Mouse (Mus musculus) frontal cortex, postnatal 36 days (tissue): ENCODE measurements at regions not wholly inside any gene's neighbourhood (a gene's known extent, or its start where the extent isn't known, plus 50 kb on each side); places are given as distances from the start of the nearest gene placed in this dataset.
A peak's percentile ranks its signal among the peaks of the same experiment; 100 is the strongest.

ENCODE experiments used
- DNase-seq, 2 experiments: peaks; one replicate each; pipeline ENCODE4 v3.0.0; 2022; ENCODE audit warnings: low spot score in 2 of 2

DNA sequence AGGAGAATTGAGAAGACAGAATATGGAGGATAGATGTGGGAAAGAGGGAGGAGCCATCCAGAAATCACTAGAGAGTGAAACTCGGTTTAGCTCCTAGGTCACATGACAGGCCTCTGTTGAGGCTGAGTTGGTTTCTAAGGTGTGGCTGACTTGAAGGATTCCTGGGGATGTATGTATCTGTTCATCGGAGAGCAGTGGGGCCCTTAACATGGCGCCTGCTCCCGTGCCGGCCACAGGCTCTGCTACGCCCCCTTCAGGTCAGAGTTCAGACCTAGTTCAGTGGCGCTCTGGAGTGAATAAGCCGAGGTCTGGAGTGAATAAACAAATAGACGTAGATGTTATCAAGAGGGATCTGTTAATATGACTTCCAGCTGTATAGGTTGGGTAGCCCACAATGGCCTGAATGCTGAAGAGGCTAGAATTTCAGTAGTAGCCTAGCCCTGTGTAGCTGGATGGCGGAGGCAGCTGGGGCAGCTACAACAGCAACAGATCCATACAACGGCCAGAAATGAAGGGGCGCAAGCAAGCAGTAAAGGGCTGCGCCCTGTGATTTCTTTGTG lies 239.4 kb downstream of the Gm10260 start:
- DNase-seq: no peak

DNA sequence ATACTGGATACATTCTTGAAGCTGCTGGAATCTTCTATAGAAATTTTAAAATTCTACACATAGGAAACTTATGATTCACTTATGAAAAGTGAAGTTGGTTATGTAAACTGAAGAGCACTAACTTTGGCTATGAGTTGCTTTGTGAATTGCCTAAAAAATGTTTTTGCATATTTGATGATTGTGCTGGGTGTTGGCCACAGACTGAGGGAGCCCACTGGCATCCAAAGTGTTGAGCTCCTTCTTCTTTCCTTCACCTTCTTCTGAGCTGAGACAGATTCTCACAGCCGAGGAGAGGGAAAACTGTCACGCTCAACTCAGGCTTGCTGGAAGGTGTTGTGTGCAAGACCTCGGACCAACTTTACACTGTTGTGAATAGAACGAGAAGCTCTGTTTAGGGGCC lies 243.7 kb downstream of the Gm10260 start:
- no peak for DNase-seq

DNA sequence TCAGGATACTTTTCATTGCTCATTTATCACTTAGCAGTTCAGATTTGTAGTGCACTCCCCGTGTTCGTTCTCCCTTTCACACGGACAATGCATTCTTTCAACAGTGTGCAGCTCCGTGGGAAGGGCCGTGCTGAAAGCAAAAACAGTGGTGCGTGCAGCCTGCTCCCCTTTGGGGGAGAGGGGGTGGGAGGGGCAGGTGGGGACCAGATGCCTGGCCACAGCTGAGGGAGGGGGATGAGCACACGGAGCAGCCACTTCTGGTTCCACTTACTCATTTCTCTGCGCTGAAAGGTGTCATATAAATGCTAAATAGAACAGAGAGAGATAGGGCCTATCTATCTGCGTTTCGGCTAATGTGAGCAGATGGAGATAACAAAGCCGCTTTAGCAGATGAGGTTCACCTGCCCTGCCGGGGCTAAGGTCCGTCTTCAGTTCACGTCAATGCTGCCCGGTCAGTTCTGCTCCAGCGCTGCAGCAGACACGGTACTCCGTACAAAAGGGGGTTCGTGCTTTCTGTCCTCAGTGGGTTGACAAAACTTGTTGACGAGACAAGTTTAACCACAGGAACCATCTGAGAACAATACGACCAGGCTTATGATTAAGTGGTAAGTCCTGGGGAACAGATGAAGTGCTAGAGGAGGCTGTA lies 245.9 kb downstream of the Gm10260 start:
- DNase-seq: no peak

DNA sequence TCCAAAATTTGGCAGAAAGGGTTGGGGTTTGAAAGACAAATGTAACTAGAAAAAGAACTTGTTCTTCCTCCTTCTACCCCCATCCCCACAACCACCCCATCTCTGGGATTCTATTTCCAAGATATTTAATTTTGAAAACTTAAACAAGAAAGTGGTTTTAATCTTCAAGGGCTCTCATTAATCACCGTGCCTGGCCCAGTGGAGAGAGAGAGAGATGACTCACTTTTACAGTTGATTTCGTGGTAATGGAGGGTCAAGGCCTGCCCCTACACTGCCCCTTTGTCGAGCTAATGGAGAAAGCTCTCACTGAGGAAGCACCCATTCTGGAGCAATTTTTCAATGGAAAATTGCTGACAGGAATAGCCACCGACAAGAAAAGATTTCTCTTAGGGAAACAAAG lies 247.9 kb downstream of the Gm10260 start:
- no peak for DNase-seq

DNA sequence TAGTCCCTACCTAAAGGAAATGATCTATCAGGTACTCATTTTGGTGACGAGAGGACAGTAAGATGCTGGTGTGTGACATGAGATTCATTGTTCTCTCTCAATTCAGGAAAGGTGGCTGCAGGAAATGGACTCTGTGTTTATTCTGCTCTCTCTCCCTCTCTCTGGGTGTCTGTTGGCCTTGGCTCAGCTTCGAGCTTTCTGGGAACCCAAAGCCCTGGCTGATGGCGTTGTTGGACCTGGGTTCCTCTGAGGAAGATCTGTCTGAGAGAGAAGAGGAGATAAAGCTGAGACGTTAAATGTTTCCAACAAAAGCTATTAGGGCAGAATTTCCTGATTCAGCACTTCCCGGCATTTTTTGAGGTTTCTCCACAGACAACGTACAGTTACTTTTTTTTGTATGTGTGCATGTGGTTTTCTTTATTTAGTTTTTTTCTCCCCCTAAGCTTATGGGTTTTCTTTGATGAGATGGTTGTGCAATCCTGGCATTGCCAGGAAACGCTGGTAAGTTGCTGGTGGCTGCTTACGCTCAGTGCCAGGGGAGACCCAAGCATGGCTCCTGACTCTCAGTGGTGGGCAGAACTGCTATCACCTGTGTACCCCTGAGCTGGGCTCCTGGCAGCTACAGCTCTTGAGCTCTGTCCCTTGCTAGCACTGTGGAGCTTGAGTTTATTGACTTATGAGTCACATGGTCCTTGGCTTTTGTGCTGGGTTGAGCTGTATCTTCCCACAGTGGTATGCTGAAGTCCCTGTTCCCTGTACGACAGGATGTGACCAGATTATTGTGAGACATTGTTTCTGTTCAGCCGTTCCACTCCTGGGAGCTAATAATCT lies 249.8 kb downstream of the Gm10260 start:
- no peak for DNase-seq

DNA sequence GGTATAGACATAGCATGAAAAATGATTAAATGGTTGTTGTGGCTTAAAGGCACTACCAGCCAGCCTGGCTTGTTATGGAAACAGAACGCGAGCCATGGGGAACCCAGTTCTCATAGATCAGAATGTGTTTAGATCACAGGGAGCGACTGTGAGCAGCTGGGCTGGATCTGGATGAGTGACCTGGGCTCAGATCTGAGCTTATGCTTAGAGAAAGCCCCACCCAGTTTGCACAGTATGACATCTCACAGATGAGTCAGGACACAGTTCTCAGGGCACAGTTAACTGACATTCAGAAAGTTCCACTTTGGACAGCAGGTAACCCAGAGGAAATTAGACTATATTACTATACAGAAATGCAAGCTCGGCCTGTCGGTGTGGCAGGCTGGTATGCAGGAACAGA lies 255.5 kb downstream of the Gm10260 start:
- no peak for DNase-seq

DNA sequence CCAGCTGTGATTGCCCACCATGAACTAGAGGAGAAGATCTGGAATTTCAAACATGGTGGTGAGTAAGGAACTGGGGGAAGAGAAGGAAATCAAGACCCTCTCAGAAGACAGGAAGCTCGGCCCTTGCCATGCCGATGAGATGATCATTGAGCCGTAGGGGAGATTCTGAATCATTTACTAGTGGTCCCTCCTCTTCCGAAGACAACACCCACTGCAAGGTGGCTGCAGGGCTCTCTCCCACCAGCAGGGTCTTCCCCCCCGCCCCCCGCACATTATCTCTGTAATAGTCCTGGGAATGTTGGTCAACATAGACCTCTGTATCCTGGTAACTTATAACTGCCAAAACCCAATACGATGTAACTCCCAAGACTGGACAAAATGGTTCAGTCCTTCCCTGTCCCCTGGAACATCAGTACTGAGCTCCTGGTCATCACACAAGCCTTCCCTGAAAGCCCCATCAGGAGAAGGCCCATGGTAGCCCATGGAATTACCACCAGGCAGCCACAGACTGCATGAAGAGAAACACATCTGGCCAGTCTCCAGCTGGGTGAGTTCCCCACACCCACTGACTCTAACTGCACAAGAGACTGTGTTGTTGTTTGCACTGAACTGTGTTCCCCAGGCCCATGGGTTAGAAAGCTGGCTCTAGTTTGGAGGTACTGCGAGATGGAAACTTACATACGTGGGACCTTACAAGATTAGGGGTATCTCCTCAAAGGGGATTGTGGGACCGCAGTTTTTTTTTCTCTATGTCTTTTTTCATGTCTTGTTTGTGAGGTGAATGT lies 256.3 kb downstream of the Gm10260 start:
- no peak for DNase-seq

DNA sequence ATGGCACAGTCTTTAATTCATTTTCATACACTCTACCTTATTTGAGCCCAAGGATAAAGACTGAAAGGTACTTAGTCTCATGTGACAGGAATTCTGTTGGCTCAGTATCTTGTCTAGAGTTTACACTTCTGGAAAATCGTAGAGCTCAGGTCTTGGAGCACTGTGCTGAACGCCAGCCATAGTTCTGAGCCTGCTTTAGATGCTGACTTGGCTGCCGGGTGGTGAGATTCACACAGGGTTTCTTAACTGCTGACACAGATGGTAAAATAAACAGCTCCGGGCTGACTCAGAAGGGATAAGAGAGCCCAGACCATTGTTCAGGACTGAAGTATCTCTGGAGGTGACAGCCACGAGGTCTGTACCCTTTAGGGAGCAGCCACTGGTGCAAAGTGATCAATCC lies 257.0 kb downstream of the Gm10260 start:
- no peak for DNase-seq

DNA sequence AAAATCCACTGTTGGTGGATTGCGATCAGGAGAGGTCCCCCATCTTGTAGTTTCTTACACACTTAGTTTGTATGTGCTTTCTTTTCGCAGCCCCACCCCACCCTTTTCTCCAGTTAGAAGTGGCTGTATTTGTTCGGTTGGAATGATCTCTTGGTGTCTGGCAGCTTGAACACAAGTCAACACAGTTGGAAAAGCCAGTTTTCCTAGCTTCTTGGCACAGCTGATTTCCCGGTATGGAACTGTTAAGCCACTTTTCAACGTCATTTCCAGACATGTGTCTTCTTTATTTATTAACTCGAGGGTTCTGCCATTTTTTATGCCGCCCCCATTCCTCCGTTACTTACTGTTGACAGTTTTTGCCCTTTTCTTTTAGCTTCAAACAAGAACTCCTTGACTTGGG lies 259.2 kb downstream of the Enc1 start:
- no peak for DNase-seq

DNA sequence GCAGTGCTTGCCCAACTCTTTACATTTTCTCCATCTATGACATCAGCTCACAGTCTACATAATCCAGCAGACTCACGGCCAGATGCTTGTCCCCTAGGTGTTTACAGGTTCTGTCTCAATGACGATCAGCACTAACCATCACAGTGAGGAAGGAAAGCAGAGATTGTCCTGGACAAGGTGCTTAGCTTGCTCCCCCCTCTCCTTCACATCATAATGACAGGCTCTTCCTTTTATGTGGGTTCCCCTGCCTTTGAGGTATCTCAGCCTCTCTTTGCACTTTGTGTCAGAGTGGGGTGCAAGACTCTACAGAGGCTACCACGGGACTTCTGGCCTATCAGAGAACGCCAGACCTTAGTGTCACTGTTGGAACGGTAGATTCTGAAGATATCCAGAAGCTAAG lies 258.1 kb downstream of the Enc1 start:
- no peak for DNase-seq

DNA sequence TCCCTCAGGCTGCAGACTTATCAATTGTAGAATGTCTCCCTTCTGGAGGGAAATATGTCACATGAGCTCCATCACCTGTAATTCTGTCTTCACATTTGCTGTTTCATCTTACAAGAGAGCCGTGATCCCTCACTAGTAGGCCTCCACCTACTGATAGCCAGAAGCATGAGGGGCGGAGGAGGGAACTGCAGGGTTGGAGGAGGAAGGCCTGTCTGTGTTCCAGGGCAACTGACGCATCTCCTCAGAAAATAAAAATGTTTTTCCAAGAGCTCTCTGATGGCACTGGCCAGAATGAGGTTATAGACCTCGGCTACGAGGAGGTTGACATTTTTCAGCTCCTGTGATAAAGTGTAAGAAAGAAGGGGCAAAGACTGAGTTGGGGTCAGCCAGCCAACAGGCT lies 257.0 kb downstream of the Enc1 start:
- no peak for DNase-seq

DNA sequence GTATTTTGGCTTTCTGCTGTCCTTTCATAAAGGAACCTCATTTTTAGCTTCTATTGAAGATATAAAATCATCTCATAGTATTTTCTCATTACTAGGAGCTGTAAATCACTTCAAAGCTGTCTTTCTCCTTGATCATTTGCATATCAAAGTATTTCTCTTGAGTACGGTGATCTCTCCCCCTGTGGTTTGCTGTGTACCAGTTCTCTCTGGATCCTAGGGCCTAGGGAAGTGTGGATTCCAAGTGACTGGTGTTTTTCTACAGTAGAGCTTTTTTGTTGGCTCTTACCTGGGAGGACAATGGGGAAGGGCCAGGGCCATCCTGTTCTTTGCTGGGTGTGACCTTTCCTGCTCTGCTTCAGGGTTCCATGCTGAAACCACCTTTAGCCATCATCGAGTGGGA lies 253.9 kb downstream of the Enc1 start:
- DNase-seq: no peak

DNA sequence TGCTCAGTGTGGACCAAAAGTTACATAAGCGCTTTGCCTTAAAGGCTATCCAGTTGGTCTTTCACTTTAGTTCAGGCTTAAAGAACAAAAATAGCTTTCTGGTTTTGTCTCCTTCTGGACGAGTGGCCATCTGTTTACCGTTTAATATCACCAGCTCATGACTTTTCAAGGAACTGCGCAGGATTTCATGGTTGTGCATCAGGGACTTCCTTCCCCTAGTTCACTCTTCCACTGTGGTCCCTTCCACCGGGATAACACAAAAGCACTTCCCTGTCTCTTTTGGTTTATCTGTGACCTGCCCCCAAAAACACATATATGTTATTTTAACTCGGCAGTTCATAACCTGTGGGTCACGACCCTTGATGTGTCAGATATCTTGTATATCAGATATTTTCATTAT lies 252.9 kb downstream of the Enc1 start:
- DNase-seq: no peak

DNA sequence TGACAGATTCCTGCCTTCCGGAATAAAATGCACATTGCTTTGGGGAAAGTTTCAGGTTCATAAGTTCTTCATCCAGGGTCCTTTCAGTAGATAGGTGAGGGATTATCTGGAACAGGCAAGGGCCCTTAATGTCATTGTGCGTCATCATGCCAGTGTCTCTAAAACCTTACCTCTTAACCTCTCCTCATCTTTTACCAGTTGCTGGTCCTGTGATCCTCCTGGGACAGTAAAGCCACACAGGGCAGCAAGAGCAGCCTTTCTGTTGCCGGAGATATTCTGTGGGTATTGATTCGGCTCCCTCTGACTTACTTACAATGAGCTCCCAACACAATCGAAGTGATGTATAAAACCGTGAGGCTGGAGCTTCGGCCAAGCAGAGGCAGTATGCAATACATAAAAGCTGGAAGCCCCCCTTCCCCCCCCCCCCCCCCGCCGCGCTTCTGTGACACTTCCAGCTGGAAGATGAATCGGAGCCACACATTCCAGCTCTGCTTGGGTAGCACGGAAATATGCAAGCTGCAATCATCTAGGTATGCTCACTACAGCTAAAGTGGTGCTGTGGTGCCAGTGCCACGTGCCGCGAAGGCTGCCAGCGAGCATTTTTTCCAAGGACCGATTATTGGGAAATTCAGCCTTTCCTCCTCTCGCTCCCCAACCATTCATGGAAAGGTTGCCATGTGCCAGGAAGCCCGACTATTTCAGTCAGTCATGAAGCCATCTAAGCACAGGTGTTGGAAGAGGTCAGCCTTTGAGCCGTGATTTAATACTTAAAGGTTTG lies 252.2 kb downstream of the Enc1 start:
- no peak for DNase-seq

DNA sequence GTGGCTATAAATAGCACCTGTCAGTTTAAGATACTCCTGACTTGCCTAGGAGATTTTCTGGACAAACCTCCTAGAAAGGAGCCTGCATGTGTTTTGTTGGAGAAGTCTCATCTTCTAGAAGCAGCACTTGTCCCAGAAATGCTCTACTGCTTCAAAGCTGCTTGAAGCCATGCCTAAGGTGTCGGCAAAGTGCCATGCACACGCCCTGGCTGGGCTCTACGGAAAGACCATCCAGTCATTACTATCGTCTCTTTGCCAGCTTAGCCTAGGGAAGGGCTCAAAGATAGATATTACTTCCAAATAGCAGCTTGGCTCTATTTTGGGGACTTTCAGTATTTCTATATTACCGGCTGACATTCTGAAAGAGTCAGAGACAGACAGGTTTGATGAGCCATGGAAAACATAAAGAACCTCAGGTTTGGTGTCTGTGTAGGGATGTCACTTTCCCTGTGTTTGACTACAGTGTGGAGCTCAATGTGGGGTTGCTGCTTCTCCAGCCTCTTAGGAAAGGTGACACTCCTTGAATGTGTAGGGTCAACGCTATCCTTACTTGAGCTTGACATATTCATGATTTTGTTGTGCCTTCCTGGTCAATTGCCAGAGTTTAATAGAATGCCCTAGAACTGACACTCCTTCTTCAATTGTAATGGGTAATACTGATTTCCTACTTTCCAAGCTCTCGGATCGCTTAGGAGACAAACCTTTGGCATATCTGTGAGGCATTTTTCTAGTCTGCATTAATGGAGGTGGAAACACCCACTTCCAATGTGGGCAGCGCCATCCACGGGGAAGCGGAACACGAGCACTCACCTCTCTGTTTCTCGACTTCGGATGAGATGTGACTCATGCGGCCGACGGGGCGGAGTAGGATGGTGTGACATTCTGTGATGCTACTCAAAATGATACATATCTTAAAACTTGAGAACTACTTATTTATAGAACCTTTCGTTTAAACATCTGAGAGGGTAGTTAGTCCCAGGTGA lies 251.3 kb downstream of the Enc1 start:
- peak; percentile 79 to 83 for DNase-seq

DNA sequence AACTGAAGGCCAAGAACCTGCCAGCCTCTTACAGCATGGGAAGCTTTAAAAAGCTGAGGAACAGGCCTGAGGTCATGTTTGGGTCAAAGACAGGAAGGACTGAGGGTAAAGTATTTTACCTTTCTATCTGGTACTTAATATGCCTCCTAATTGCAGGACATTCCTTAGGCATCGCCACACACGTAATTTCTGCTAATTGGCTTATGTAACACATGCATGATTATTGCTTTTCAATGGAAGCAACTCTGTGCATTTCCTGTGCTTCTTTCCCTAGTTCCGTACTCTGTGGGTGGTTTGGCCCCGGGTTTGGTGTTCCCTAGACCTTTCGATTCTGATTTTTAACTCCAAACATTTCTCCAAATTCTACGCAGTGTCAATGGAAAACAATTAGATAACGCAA lies 249.2 kb downstream of the Enc1 start:
- DNase-seq: no peak

DNA sequence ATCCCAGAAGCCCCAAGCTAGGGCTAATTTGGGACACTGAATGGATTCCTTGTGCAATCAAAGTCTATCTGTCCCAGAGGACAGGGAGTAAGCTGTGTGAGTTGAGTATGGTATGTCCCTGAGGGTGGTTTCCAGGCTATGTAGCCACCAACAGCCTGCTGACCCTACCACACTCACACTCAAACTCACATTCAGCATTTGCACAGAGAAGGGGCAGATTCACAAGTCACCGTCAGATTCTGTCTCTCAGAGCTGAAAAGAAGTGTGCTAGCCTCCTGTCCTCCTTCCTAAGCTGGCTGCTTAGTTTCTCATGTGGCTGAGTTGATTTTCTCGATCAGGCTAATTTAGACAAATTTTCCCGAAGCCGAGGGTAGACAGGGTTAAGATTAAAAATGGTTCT lies 248.8 kb downstream of the Enc1 start:
- no peak for DNase-seq

DNA sequence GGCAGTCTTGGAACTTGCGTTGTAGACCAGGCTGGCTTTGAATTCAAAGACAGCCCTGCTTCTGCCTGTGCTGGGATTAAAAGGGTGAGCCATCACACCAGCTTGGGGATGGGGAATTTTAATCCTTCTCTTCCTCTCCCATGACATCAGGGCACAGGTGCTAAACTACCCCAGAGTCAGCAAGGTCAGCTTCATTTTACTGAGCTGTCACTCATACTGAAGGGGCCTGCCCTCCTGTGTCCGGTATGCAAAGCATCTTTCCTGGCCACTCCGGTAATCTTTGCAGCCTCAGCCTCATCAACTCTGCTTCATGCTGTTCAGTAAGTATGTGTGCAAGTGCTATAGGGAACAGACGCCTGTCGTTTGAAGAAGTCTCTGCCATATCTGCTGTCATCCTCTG lies 248.1 kb downstream of the Enc1 start:
- no peak for DNase-seq

DNA sequence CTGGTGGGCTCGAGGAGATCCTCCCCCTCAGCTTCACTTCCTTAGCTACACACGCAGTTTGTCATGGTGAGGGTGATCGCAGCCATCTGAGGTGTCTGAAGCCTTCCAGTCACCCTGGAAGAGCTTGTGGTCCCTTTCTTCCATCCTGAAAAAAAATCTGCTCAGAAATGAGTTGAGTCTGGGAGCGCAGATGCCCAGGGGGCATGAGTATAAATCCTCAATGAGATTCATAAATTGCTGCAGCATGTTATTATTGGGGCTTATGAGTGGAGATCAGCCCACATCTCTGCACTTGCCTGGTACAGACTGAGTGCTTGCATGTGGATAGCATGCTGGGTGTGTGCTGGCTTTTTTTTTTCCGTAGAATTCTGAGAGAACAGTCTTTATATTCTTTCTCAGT lies 247.6 kb downstream of the Enc1 start:
- DNase-seq: no peak

DNA sequence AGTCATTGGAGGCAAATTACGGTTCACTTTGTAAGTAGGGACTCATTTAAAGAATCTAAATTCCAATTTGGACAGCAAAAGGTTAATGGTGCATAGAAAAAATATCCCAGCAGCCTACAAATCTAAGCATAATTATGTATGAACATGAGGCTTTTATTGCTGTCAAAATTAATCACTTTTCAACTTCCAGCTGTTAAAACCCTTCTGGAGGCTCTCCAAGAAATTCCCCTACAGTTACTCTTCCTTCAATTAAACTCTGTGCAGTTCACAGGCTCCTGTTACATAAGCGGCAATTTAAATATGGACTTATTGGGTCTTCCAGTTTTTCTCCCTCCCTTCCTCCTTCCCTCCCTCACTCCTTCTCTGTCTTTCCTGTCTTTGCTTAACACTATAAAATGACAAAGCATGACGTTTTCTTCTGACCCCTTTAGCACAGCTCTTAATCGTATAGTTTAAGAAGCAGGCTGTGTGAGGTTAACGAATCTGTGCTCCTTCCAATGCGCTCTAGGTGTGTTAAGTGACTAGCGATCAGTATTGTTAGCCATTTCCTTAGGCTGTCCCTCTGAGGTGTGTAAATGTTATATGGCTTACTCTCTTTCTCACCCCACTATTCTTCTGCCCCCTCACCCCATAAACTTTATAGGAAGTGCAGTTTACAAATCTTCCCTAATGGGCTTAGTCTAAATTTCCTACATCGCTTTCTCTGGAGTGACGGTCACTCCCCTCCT lies 247.0 kb downstream of the Enc1 start:
- no peak for DNase-seq
